Mouse (Mus musculus): ENCODE results near the gene Bcas3. TPM values are rescaled to one million over a fixed set of nuclear protein-coding genes. Genes with fewer than 3 reads are reported as not detected.

The Bcas3 gene
- polyA plus RNA-seq (2014; fragmentation: Illumina TruSeq; extraction: RNeasy Lipid Tissue Mini Kit (QIAGEN cat#74804); ENCODE audit: low read depth, low replicate concordance), result 9.3 TPM

DNA sequence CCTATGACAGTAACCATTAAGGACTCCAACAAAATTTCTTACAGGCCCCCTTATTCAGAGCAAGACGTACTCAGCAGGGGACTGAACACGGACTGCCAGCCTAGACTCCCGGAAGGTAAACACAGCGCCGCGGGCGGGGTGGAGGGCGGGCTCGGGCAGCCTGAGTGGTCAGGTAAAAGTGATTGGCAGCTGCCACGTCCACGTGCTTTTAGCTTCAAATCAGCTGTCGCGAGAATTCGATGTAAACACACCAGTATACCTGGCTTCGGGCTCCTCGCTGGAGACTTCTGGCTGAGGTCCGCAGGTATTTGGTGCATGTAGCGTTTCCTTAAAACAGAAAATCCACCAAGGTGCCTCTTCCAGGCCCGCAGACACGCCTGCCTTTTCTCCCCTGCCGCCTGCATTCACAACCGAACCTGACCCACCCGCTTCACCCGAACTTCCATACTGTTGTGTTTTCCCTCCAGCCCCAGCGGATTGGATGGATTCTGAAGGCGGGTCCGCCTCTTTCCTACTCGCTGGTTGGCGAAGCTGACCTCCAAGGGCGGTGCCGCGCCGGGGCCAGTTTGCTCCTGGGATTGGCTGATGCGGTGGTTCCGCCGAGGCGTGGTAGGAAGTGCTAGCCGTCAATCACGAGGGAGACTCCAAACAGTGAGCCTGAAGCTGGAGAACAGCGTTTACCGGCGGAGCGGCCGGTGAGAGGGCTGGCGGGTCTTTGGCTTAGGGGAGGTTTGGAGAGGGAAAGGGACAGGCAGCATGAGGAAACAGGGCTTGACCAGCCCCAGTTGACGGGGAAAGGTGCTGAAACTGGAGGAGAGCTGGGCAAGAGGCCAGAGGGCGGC lies at the start of gene Bcas3:
Gene Bcas3 (plus strand): TSS at position 629 of the 842 bp plus-strand sequence.

GRCm38 (mm10) chr11:85310713-85311574 lies 42.0 kb upstream of the Bcas3 start, which contains the start of gene Ppm1d:
Gene Ppm1d, plus strand, starts transcription at chr11:85311244.

DNA sequence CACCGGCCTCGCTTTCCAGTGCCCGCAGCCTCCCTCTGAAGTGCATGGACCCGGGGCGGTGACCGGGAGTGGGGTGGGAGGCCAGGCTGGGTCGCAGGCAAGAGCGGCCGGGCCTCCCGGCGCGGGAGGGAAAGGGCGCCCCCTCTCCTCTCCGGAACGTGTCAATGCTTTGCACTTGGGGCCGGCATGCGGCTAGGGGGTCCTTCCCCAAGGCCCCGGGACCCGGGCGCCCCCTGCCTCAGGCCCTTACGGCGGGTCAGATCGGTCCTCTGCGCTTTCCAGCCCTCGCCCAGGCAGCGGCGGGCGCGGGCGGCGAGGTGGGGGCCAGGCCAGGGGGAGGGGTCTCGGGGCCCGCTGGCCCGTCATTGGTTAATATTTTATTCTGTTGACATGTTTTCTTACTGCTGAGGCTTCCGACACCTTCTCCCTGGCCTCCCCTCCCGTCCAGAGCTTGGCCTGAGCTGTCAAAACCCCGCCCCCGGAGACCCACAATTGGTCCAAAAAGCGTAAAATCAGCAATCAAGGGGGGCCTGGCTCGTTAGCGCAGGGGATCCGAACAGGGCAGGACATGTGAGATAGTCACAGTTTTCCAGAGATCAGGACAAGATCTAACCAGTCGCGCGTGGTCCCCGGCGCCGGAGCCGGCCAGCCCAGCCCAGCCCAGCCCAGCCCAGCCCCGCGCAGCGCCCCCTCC lies 479.4 kb downstream of the Bcas3 start, which contains the start of gene Tbx2:
Gene Tbx2 (plus strand): TSS at position 321 of the 694 bp plus-strand sequence.

GRCm38 (mm10) chr11:85850233-85850632 lies 497.3 kb downstream of the Bcas3 start, which contains the start of gene Gm11444:
Gene Gm11444, minus strand, starts transcription at chr11:85850333.

Other genes with a start within 250 kb of the Bcas3 start
- gene Usp32, start 213.0 kb upstream of the Bcas3 start, polyA plus RNA-seq (2014; fragmentation: Illumina TruSeq; extraction: RNeasy Lipid Tissue Mini Kit (QIAGEN cat#74804); ENCODE audit: low read depth, low replicate concordance), result 58.9 TPM
- not detected for gene 1700125H20Rik, start 182.8 kb upstream of the Bcas3 start, polyA plus RNA-seq (2014; fragmentation: Illumina TruSeq; extraction: RNeasy Lipid Tissue Mini Kit (QIAGEN cat#74804); ENCODE audit: low read depth, low replicate concordance)
- gene Appbp2, start 118.0 kb upstream of the Bcas3 start, polyA plus RNA-seq (2014; fragmentation: Illumina TruSeq; extraction: RNeasy Lipid Tissue Mini Kit (QIAGEN cat#74804); ENCODE audit: low read depth, low replicate concordance), result 64.5 TPM
- gene Ppm1d, start 41.9 kb upstream of the Bcas3 start, polyA plus RNA-seq (2014; fragmentation: Illumina TruSeq; extraction: RNeasy Lipid Tissue Mini Kit (QIAGEN cat#74804); ENCODE audit: low read depth, low replicate concordance), result 18.2 TPM